Mouse (Mus musculus): ENCODE results near the gene Rnft2.

Gene Rnft2

GRCm38 (mm10) chr5:118247378-118247777 is 2.5 kb upstream of the Rnft2 start:
- no peak for DNase-seq

- no peak for DNase-seq
Measured at GRCm38 (mm10) chr5:118245606-118246308, 841 bp upstream of the Rnft2 start.

- no peak for DNase-seq
Measured at GRCm38 (mm10) chr5:118239671-118240070, 5.2 kb downstream of the Rnft2 start.

GRCm38 (mm10) chr5:118236891-118237290 is 8.0 kb downstream of the Rnft2 start:
- DNase-seq, result no peak

- no peak for DNase-seq
Measured at GRCm38 (mm10) chr5:118230071-118230611, 14.8 kb downstream of the Rnft2 start.

- no peak for DNase-seq
Measured at GRCm38 (mm10) chr5:118223142-118223757, 21.7 kb downstream of the Rnft2 start.

- DNase-seq, result peak; percentile 54
Measured at GRCm38 (mm10) chr5:118217410-118217809, 27.5 kb downstream of the Rnft2 start.

GRCm38 (mm10) chr5:118214418-118215154 is 30.3 kb downstream of the Rnft2 start:
- DNase-seq, result peak; percentile 74

GRCm38 (mm10) chr5:118214012-118214411 is 30.9 kb downstream of the Rnft2 start:
- DNase-seq, result no peak

- no peak for DNase-seq
Measured at GRCm38 (mm10) chr5:118205852-118206251, 39.1 kb downstream of the Rnft2 start.

- peak; percentile 74 for DNase-seq
Measured at GRCm38 (mm10) chr5:118204675-118205440, 40.1 kb downstream of the Rnft2 start.

- no peak for DNase-seq
Measured at GRCm38 (mm10) chr5:118199670-118200069, 45.2 kb downstream of the Rnft2 start.

- DNase-seq, result no peak
Measured at GRCm38 (mm10) chr5:118197421-118197820, 47.5 kb downstream of the Rnft2 start.

GRCm38 (mm10) chr5:118192221-118192620 is 52.7 kb downstream of the Rnft2 start:
- DNase-seq, result no peak

GRCm38 (mm10) chr5:118190491-118190890 is 54.4 kb downstream of the Rnft2 start:
- DNase-seq, result no peak

GRCm38 (mm10) chr5:118188356-118188755 is 56.6 kb downstream of the Rnft2 start:
- DNase-seq, result no peak

GRCm38 (mm10) chr5:118186903-118187633 is 57.8 kb downstream of the Rnft2 start:
- DNase-seq, result no peak

- DNase-seq, result no peak
Measured at GRCm38 (mm10) chr5:118177640-118178039, 67.3 kb downstream of the Rnft2 start.

- no peak for DNase-seq
Measured at GRCm38 (mm10) chr5:118175137-118175536, 69.8 kb downstream of the Rnft2 start.

GRCm38 (mm10) chr5:118174310-118175009 is 70.5 kb downstream of the Rnft2 start:
- DNase-seq, result no peak

GRCm38 (mm10) chr5:118172078-118172723 is 72.7 kb downstream of the Rnft2 start:
- no peak for DNase-seq

Measured in kidney, postnatal 10 days (tissue).